Mouse (Mus musculus) forebrain, postnatal 0 days (tissue): ENCODE measurements at regions not wholly inside any gene's neighbourhood (a gene's known extent, or its start where the extent isn't known, plus 50 kb on each side); places are given as distances from the start of the nearest gene placed in this dataset.

Experiments used
- ATAC-seq: fragments of 200-750 bp; cut with Nextera tagmentation; 2 replicates; pipeline ENCODE4 v1.8.0; 2017; ENCODE audit warnings: mild to moderate bottlenecking, moderate library complexity
- DNase-seq: peaks from one replicate; pipeline ENCODE4 v3.0.0-alpha.2; 2015
- H3K27ac ChIP-seq: fragments of 300-500 bp; sonication (generic); 2 replicates; pipeline ENCODE4 v1.5.1; 2014; ENCODE audit warnings: low read depth, mild to moderate bottlenecking, antibody characterized with exemption, low read length, moderate library complexity, mixed read lengths
- H3K27me3 ChIP-seq: fragments of 300-500 bp; sonication (generic); 2 replicates; pipeline ENCODE4 v1.6.1; 2014; ENCODE audit warnings: mild to moderate bottlenecking, low read length, mixed read lengths; ENCODE audit not compliant: insufficient read depth
- H3K36me3 ChIP-seq: fragments of 300-500 bp; sonication (generic); 2 replicates; pipeline ENCODE4 v1.6.1; 2014; ENCODE audit warnings: mild to moderate bottlenecking, moderate library complexity; ENCODE audit not compliant: insufficient read depth
- H3K4me1 ChIP-seq: fragments of 300-500 bp; sonication (generic); 2 replicates; pipeline ENCODE4 v1.6.1; 2014; ENCODE audit warnings: antibody characterized with exemption; ENCODE audit not compliant: insufficient read depth
- H3K4me2 ChIP-seq: fragments of 300-500 bp; sonication (generic); 2 replicates; pipeline ENCODE4 v1.6.1; 2014; ENCODE audit warnings: low read depth, mild to moderate bottlenecking, moderate library complexity
- H3K4me3 ChIP-seq: fragments of 300-500 bp; sonication (generic); 2 replicates; pipeline ENCODE4 v1.5.1; 2014; ENCODE audit warnings: low read depth, low read length, mixed read lengths
- H3K9ac ChIP-seq: fragments of 300-500 bp; sonication (generic); 2 replicates; pipeline ENCODE4 v1.6.1; 2014; ENCODE audit warnings: mild to moderate bottlenecking
- H3K9me3 ChIP-seq: fragments of 300-500 bp; sonication (generic); 2 replicates; pipeline ENCODE4 v1.6.1; 2016; ENCODE audit warnings: low read length
- CTCF ChIP-seq: sonication (generic); IDR thresholded peaks from 2 replicates; pipeline ENCODE4 v1.5.1; 2016; ENCODE audit warnings: antibody characterized with exemption, control low read depth, low read depth
- WGBS: fragments of 180-500 bp; shearing (Covaris S2); extraction: QIAGEN DNeasy Blood & Tissue Kit; methylation state at CpG from one replicate; pipeline ENCODE4 v1.1.7; 2014; 5-methylcytosine and 5-hydroxymethylcytosine counted together

- no peak for ATAC-seq
- TF ChIP-seq CTCF, result no peak
- 73% methylated on average over 6 of the region's 6 CpGs for WGBS
- H3K27me3 ChIP-seq, result no peaks in the 10 kb centered on the region
- no peak overlapping the region for H3K4me3 ChIP-seq
- H3K36me3 ChIP-seq, result no peaks in the 10 kb centered on the region
- H3K9ac ChIP-seq, result no peak overlapping the region
- no peaks in the 10 kb centered on the region for H3K9me3 ChIP-seq
- no peaks in the 10 kb centered on the region for H3K4me1 ChIP-seq
- no peak for DNase-seq
- no peak overlapping the region for H3K4me2 ChIP-seq
- no peak overlapping the region for H3K27ac ChIP-seq
Observed at GRCm38 (mm10) chr12:9261662-9262061, 231.9 kb downstream of the Ttc32 start.

- TF ChIP-seq CTCF, result no peak
- H3K4me1 ChIP-seq, result no peaks in the 10 kb centered on the region
- WGBS, result 65% methylated on average over 4 of the region's 4 CpGs
- no peak for DNase-seq
- H3K9ac ChIP-seq, result no peak overlapping the region
- no peaks in the 10 kb centered on the region for H3K36me3 ChIP-seq
- no peaks in the 10 kb centered on the region for H3K27me3 ChIP-seq
- H3K9me3 ChIP-seq, result no peaks in the 10 kb centered on the region
- no peak for ATAC-seq
- no peak overlapping the region for H3K27ac ChIP-seq
- no peak overlapping the region for H3K4me3 ChIP-seq
- H3K4me2 ChIP-seq, result no peak overlapping the region
Observed at GRCm38 (mm10) chr12:9266221-9266620, 236.4 kb downstream of the Ttc32 start.

DNA sequence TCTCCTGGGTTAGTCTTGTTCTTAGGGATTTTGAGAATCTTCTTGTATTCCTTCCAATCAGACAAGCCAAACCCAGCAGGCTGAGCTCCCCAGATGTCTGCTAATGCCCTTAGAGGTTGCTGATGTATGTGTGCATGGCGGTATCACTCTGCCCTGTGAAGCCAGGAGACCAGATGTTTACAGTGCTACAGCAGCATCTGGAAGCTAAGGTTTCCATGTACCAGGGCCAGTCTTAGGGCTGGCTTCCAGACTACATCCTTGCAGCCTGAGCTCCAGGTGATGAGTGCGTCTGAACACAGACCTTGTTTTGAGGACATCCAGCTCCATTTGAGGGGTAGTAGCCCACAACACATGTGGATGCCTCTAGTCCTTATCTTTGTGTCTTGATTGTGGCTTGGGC lies 241.7 kb downstream of the Ttc32 start:
- H3K9me3 ChIP-seq, result no peaks in the 10 kb centered on the region
- no peaks in the 10 kb centered on the region for H3K36me3 ChIP-seq
- no peak for DNase-seq
- no peak for ATAC-seq
- TF ChIP-seq CTCF, result no peak
- H3K4me1 ChIP-seq, result no peaks in the 10 kb centered on the region
- H3K4me2 ChIP-seq, result no peak overlapping the region
- H3K27me3 ChIP-seq, result no peaks in the 10 kb centered on the region
- H3K4me3 ChIP-seq, result no peak overlapping the region
- H3K9ac ChIP-seq, result no peak overlapping the region
- no peak overlapping the region for H3K27ac ChIP-seq
- 90% methylated on average over 2 of the region's 2 CpGs for WGBS

GRCm38 (mm10) chr12:9274181-9274580 lies 244.4 kb downstream of the Ttc32 start:
- Histone ChIP-seq H3K4me1 (no peaks in the 10 kb centered on the region), H3K27me3 (no peaks in the 10 kb centered on the region), H3K36me3 (no peaks in the 10 kb centered on the region), H3K27ac (no peak overlapping the region), H3K4me2 (no peak overlapping the region), H3K9ac (no peak overlapping the region), H3K9me3 (no peaks in the 10 kb centered on the region), H3K4me3 (no peak overlapping the region)
- DNase-seq, result no peak
- 23% methylated on average over 1 of the region's 1 CpGs for WGBS
- no peak for TF ChIP-seq CTCF
- no peak for ATAC-seq

DNA sequence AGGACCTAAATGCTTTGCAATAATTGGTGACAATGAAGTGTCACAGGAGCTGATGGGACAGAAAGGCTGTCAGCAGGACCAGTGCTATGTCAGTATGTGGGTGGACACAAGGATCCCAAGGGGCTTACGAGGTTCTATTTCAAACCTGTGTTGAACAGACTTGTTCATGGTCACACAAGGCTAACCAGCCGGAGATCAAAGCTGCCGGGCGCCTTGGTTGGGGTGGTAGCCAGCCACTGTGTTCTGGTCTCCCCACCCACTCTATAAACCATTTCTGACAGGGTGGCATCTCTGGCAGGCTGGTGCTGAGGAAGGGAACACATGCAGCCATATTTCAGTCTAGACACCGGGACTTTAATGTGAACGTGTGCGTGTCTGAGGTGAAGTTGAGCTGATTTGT lies 245.9 kb downstream of the Ttc32 start:
- DNase-seq, result no peak
- no peak overlapping the region for H3K9ac ChIP-seq
- WGBS, result 93% methylated on average over 7 of the region's 7 CpGs
- H3K9me3 ChIP-seq, result no peaks in the 10 kb centered on the region
- no peak for TF ChIP-seq CTCF
- H3K4me2 ChIP-seq, result no peak overlapping the region
- H3K27me3 ChIP-seq, result no peaks in the 10 kb centered on the region
- no peak for ATAC-seq
- no peaks in the 10 kb centered on the region for H3K4me1 ChIP-seq
- H3K4me3 ChIP-seq, result no peak overlapping the region
- no peaks in the 10 kb centered on the region for H3K36me3 ChIP-seq
- H3K27ac ChIP-seq, result no peak overlapping the region

DNA sequence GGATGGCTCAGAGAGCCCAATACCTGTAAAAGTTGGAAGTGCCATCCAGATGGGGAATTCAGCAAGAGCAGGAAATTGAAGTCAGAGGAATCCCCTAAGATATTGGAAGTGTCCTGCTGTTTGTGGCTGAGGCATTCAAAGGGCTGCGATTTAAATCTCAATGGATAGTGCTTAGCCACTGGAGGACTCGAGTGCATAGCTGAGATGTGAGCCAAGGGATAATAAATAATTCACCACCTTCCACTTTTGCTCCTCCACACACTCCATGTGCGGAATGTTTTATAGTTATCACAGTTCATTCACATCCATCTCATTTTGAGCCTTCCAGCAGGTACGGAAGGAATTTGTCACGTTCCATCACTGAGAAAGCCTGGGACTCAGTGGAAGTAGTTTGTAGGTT lies 248.9 kb downstream of the Ttc32 start:
- H3K4me1 ChIP-seq, result no peaks in the 10 kb centered on the region

GRCm38 (mm10) chr12:9279893-9280605 lies 250.3 kb downstream of the Ttc32 start:
- Histone ChIP-seq H3K9ac (no peak overlapping the region), H3K4me1 (no peaks in the 10 kb centered on the region), H3K9me3 (no peaks in the 10 kb centered on the region), H3K36me3 (no peaks in the 10 kb centered on the region), H3K27ac (no peak overlapping the region), H3K4me3 (no peak overlapping the region), H3K27me3 (no peaks in the 10 kb centered on the region), H3K4me2 (no peak overlapping the region)
- no peak for ATAC-seq
- no peak for DNase-seq
- 41% methylated on average over 5 of the region's 5 CpGs for WGBS
- no peak for TF ChIP-seq CTCF

More for the DNA sequence above, 248.9 kb downstream of the Ttc32 start:
- ATAC-seq, result no peak
- H3K4me3 ChIP-seq, result no peak overlapping the region
- H3K27ac ChIP-seq, result no peak overlapping the region
- no peak overlapping the region for H3K9ac ChIP-seq
- TF ChIP-seq CTCF, result no peak
- no peak overlapping the region for H3K4me2 ChIP-seq
- no peak for DNase-seq
- H3K36me3 ChIP-seq, result no peaks in the 10 kb centered on the region
- H3K9me3 ChIP-seq, result no peaks in the 10 kb centered on the region
- WGBS, result 27% methylated on average over 5 of the region's 5 CpGs
- no peaks in the 10 kb centered on the region for H3K27me3 ChIP-seq
